Mouse (Mus musculus) CH12.LX (cell line): ENCODE measurements around the gene Cap2.

Source experiments
- CTCF ChIP-seq, 2 experiments: IDR thresholded peaks in 1 of 2; conservative IDR thresholded peaks in 1 of 2; 2 replicates each; pipeline ENCODE4 v1.5.1; 2011 to 2012; ENCODE audit warnings: low read depth in 2 of 2, low read length in 2 of 2, improper control_type of control experiment in 1 of 2, inconsistent platforms in 1 of 2, mild to moderate bottlenecking in 1 of 2, moderate library complexity in 1 of 2
- E2F4 ChIP-seq: IDR thresholded peaks from 2 replicates; pipeline ENCODE4 v1.6.1; 2011; ENCODE audit warnings: low read depth, low read length, improper control_type of control experiment; ENCODE audit not compliant: insufficient replicate concordance
- EP300 ChIP-seq: IDR thresholded peaks from 2 replicates; pipeline ENCODE4 v1.6.1; 2011; ENCODE audit warnings: low read length, improper control_type of control experiment
- HCFC1 ChIP-seq: IDR thresholded peaks from 2 replicates; pipeline ENCODE4 v1.6.1; 2012; ENCODE audit warnings: low read depth, mild to moderate bottlenecking, inconsistent platforms, low read length, improper control_type of control experiment
- MAZ ChIP-seq: IDR thresholded peaks from 2 replicates; pipeline ENCODE4 v1.6.1; 2012; ENCODE audit warnings: low read depth, mild to moderate bottlenecking, inconsistent platforms, low read length, improper control_type of control experiment, moderate library complexity
- MEF2A ChIP-seq: IDR thresholded peaks from 2 replicates; pipeline ENCODE4 v1.6.1; 2014; ENCODE audit warnings: low read depth, mild to moderate bottlenecking, inconsistent platforms, low read length, improper control_type of control experiment, borderline replicate concordance
- POLR2A ChIP-seq: IDR thresholded peaks from 2 replicates; pipeline ENCODE4 v1.6.1; 2011; ENCODE audit warnings: low read depth, mild to moderate bottlenecking, improper control_type of control experiment, low read length
- SIN3A ChIP-seq: IDR thresholded peaks from 2 replicates; pipeline ENCODE4 v1.6.1; 2012; ENCODE audit warnings: low read length, improper control_type of control experiment, inconsistent platforms
- SMC3 ChIP-seq: IDR thresholded peaks from 2 replicates; pipeline ENCODE4 v1.6.1; 2011; ENCODE audit warnings: low read depth, low read length, improper control_type of control experiment
- TBP ChIP-seq: conservative IDR thresholded peaks from 2 replicates; pipeline ENCODE4 v1.6.1; 2011; ENCODE audit warnings: low read depth, low read length, improper control_type of control experiment
- USF1 ChIP-seq: IDR thresholded peaks from 2 replicates; pipeline ENCODE4 v1.6.1; 2014; ENCODE audit warnings: low read depth, mild to moderate bottlenecking, inconsistent platforms, low read length, improper control_type of control experiment
- ZKSCAN1 ChIP-seq: IDR thresholded peaks from 2 replicates; pipeline ENCODE4 v1.6.1; 2012; ENCODE audit warnings: low read depth, inconsistent platforms, low read length, improper control_type of control experiment, borderline replicate concordance
- ZMIZ1 ChIP-seq: IDR thresholded peaks from 2 replicates; pipeline ENCODE4 v1.6.1; 2012; ENCODE audit warnings: low read depth, mild to moderate bottlenecking, inconsistent platforms, low read length, improper control_type of control experiment

GRCm38 (mm10) chr13:46674601-46675000, 173.0 kb downstream of the Cap2 start:
- TF ChIP-seq TBP = no peak
- TF ChIP-seq POLR2A = no peak
- no peak for TF ChIP-seq SIN3A
- no peak for TF ChIP-seq CTCF (conservative IDR thresholded peaks at IDR 0.05 in 1 of 2, IDR thresholded peaks at IDR 0.05 in 1 of 2; ENCODE audit: low read depth in 2 of 2, low read length in 2 of 2)
- TF ChIP-seq HCFC1 = no peak
- no peak for TF ChIP-seq MAZ
- no peak for TF ChIP-seq EP300
- no peak for TF ChIP-seq MEF2A
- TF ChIP-seq SMC3 = no peak
- TF ChIP-seq ZMIZ1 = no peak
- no peak for TF ChIP-seq ZKSCAN1
- no peak for TF ChIP-seq USF1
- TF ChIP-seq E2F4 = no peak
